Mouse (Mus musculus): ENCODE data around the gene Abcg4. TPM values are rescaled to one million over a fixed set of nuclear protein-coding genes. Genes with fewer than 3 reads are reported as not detected.
A peak's percentile ranks its signal among the peaks of the same experiment; 100 is the strongest.

Abcg4 gene
- polyA plus RNA-seq, 1 experiment from 2014 or later: 2.8 TPM

DNA sequence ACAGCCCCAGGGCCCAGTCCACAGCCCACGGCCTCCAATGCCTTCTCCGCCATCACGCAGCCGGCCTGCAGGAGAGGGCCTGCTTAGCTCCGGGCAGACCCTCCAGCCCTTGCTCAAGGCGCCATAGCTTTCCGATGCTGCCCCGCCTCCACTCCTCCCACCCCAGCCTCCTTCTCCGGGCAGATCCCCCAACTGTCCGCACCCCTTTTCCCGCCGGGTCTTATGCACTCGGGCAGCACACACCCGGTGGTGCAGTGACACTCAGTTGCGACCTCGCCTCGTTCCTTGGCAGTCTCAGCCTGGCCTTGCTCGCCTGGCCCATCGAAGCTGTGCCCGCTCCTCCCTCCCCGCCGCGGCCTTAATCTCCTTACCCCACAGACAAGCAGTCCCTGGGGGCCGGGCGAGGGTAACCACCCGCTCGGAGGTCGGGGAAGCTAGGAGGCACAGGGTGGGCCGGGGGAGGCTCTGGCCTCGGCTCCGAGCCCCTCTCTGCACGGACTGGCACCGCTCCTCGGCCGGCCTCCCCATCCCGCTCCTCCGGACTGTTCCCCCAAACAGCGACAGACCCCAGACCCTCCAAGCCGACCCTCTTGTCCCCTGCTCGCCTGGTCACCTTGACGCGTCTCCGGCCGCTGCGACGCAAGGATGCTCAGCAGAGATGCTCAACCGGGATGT lies 877 bp downstream of the Abcg4 start:
- WGBS: 1% methylated on average over 47 of the region's 47 CpGs
- ATAC-seq (ENCODE audit: low FRiP score, low TSS enrichment): peak; percentile 43
- no peak overlapping the region for H3K27ac ChIP-seq (ENCODE audit: low read length)

DNA sequence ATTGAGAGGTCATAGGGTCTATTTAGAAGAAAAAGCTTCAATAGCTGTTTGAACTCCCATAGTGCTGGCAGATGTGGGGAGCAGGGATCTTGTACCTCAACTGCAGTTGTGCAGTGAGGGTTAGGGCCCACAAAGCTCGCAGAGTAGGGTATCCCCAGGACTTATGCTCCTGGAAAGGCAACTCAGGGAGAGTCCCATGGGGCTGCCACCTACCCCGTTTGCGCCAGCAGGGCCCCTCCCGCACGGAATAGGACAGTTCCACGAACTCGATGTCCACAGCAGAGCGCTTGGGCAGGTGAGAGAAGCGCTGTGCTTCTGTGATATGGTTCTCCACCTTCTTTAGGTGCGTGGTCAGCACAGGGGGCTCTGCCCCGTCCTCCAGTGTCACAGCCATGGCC lies 1.4 kb downstream of the Abcg4 start:
- peak overlapping the region; percentile 66 for H3K4me3 ChIP-seq (ENCODE audit: low read length)
- 0 out of 2 replicates have a peak, but pooled peaks have one; percentile 3 for ATAC-seq (ENCODE audit: low FRiP score, low TSS enrichment)
- H3K27ac ChIP-seq (ENCODE audit: low read length): no peak overlapping the region
- H3K4me1 ChIP-seq (ENCODE audit: insufficient read depth, low read length): peaks cover 23% of the 10 kb centered on the region
- H3K9me3 ChIP-seq (ENCODE audit: low read length): no peaks in the 10 kb centered on the region
- peak overlapping the region; percentile 68 for H3K9ac ChIP-seq (replicated peaks; ENCODE audit: low read length)
- H3K4me2 ChIP-seq (replicated peaks; ENCODE audit: low read depth, low read length): peak overlapping the region; percentile 99
- H3K27me3 ChIP-seq (ENCODE audit: insufficient read depth, low read length): peaks cover 16% of the 10 kb centered on the region; the same call in 1 of the 2 replicates
- no peaks in the 10 kb centered on the region; the same call in none of the 2 replicates for H3K36me3 ChIP-seq (ENCODE audit: insufficient read depth, low read length)
- WGBS: 11% methylated on average over 11 of the region's 11 CpGs

More for the DNA sequence above, 877 bp downstream of the Abcg4 start:
- Histone ChIP-seq H3K9ac (replicated peaks; ENCODE audit: low read length) (peak overlapping the region; percentile 68), H3K36me3 (ENCODE audit: insufficient read depth, low read length) (peaks cover 4% of the 10 kb centered on the region), H3K4me3 (ENCODE audit: low read length) (peak overlapping the region; percentile 66), H3K27me3 (ENCODE audit: insufficient read depth, low read length) (peaks cover 16% of the 10 kb centered on the region; the same call in 1 of the 2 replicates), H3K9me3 (ENCODE audit: low read length) (no peaks in the 10 kb centered on the region), H3K4me2 (replicated peaks; ENCODE audit: low read depth, low read length) (peak overlapping the region; percentile 99), H3K4me1 (ENCODE audit: insufficient read depth, low read length) (peaks cover 23% of the 10 kb centered on the region)

DNA sequence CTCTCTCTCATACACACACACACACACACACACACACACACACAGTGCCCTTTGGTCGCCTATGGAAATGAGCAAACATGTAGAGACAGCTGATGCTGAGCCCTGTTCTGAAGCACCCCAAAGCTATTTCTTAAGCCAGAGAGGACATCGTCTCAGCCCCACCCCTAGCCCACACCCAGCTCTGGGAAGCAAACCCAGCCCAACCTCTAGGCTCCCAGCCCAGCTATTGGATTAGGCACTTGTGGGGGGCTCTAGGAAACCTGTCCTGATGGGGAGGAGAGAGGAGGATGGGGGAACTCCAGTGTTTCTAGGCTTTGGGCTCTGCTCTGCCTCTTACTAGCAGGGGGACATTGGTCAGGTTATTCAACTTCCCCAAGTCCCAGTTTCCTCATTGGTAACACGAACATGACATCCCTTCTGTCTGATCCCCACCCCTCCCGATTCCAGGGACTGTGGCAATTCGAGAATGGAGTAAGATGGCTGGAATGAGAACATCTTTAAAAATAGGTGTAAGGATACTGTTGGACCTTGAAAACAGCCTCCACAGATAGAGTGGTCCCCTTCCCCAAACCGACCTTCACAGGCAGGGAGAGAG lies 2.1 kb downstream of the Abcg4 start:
- Histone ChIP-seq H3K27ac (ENCODE audit: low read length) (no peak overlapping the region), H3K4me1 (ENCODE audit: insufficient read depth, low read length) (peaks cover 23% of the 10 kb centered on the region), H3K36me3 (ENCODE audit: insufficient read depth, low read length) (no peaks in the 10 kb centered on the region; the same call in none of the 2 replicates), H3K9me3 (ENCODE audit: low read length) (no peaks in the 10 kb centered on the region), H3K4me3 (ENCODE audit: low read length) (no peak overlapping the region), H3K4me2 (replicated peaks; ENCODE audit: low read depth, low read length) (no peak overlapping the region), H3K27me3 (ENCODE audit: insufficient read depth, low read length) (peaks cover 16% of the 10 kb centered on the region; the same call in 1 of the 2 replicates), H3K9ac (replicated peaks; ENCODE audit: low read length) (no peak overlapping the region)
- ATAC-seq (ENCODE audit: low FRiP score, low TSS enrichment): no peak
- WGBS: 13% methylated on average over 6 of the region's 6 CpGs

DNA sequence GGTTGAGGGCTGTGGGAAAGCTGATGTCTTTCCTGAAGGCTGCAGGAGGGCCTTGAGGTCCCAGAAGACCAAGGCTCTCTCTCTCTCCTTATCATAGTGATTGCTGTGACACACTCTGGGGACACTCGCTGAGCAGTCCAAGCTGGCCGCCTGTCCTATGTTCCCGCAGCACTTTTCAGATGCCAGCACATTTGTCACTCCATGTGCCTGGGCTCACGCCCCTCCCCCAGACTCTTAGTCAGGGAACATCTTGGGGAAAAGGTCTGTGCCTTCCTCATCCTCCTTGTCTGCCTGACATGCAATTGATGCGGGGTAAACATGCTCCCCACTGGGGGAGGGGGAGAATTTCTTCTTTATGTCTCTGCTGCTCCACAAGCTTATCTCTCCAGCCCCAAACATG lies 5.2 kb downstream of the Abcg4 start:
- Histone ChIP-seq H3K9me3 (ENCODE audit: low read length) (no peaks in the 10 kb centered on the region), H3K4me3 (ENCODE audit: low read length) (no peak overlapping the region), H3K27me3 (ENCODE audit: insufficient read depth, low read length) (peaks cover 16% of the 10 kb centered on the region; the same call in 1 of the 2 replicates), H3K9ac (replicated peaks; ENCODE audit: low read length) (no peak overlapping the region), H3K27ac (ENCODE audit: low read length) (no peak overlapping the region), H3K4me2 (replicated peaks; ENCODE audit: low read depth, low read length) (no peak overlapping the region), H3K36me3 (ENCODE audit: insufficient read depth, low read length) (no peaks in the 10 kb centered on the region), H3K4me1 (ENCODE audit: insufficient read depth, low read length) (peaks cover 12% of the 10 kb centered on the region)
- WGBS: 68% methylated on average over 5 of the region's 5 CpGs
- no peak for ATAC-seq (ENCODE audit: low FRiP score, low TSS enrichment)

DNA sequence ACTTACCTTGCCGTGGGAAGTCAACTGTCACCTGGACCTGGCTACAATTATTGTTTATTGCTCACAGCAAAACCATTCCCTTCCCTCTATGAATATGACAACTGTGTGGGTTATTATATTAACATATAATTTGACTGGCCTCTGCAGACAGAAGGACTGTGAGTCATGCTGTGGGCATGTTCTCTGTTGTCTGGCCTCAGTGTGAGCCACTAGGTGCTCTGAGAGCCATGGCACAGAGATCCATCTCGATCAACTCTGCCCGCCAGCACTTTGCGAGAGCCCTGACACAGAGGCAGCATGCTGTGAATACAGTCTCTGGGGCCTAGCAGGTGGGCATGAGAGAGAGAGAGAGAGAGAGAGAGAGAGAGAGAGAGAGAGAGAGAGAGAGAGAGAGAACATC lies 18.4 kb downstream of the Abcg4 start:
- no peak overlapping the region for H3K4me3 ChIP-seq (ENCODE audit: low read length)
- H3K9me3 ChIP-seq (ENCODE audit: low read length): peaks cover 5% of the 10 kb centered on the region; the same call in 1 of the 2 replicates
- H3K4me1 ChIP-seq (ENCODE audit: insufficient read depth, low read length): peaks cover 8% of the 10 kb centered on the region; the same call in 1 of the 2 replicates
- H3K27ac ChIP-seq (ENCODE audit: low read length): no peak overlapping the region
- no peak overlapping the region for H3K9ac ChIP-seq (replicated peaks; ENCODE audit: low read length)
- 82% methylated on average over 4 of the region's 4 CpGs for WGBS
- no peaks in the 10 kb centered on the region for H3K27me3 ChIP-seq (ENCODE audit: insufficient read depth, low read length)
- ATAC-seq (ENCODE audit: low FRiP score, low TSS enrichment): no peak
- no peaks in the 10 kb centered on the region for H3K36me3 ChIP-seq (ENCODE audit: insufficient read depth, low read length)
- H3K4me2 ChIP-seq (replicated peaks; ENCODE audit: low read depth, low read length): no peak overlapping the region

DNA sequence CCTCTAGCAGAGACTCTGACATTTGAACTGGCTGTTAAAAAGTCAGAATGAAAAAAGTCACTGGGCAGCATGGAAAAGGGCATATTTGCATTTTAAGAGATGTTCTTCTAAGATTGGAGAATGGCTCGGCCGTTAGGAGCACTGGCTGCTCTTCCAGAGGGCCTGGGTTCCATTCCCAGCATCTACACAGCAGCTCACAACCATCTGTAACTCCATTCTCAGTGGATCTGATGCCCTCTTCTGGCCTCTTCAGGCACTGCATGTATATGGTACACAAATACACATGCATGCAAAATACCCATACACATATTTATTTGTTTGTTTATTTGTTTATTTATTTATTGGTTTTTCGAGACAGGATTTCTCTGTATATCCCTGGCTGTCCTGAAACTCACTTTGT lies 19.3 kb downstream of the Abcg4 start:
- peaks cover 5% of the 10 kb centered on the region; the same call in 1 of the 2 replicates for H3K9me3 ChIP-seq (ENCODE audit: low read length)
- H3K4me3 ChIP-seq (ENCODE audit: low read length): no peak overlapping the region
- H3K27me3 ChIP-seq (ENCODE audit: insufficient read depth, low read length): no peaks in the 10 kb centered on the region
- no peak overlapping the region for H3K4me2 ChIP-seq (replicated peaks; ENCODE audit: low read depth, low read length)
- ATAC-seq (ENCODE audit: low FRiP score, low TSS enrichment): no peak
- no peaks in the 10 kb centered on the region for H3K36me3 ChIP-seq (ENCODE audit: insufficient read depth, low read length)
- no peak overlapping the region for H3K27ac ChIP-seq (ENCODE audit: low read length)
- H3K4me1 ChIP-seq (ENCODE audit: insufficient read depth, low read length): peaks cover 8% of the 10 kb centered on the region; the same call in 1 of the 2 replicates
- no peak overlapping the region for H3K9ac ChIP-seq (replicated peaks; ENCODE audit: low read length)
- WGBS: 93% methylated on average over 3 of the region's 3 CpGs

DNA sequence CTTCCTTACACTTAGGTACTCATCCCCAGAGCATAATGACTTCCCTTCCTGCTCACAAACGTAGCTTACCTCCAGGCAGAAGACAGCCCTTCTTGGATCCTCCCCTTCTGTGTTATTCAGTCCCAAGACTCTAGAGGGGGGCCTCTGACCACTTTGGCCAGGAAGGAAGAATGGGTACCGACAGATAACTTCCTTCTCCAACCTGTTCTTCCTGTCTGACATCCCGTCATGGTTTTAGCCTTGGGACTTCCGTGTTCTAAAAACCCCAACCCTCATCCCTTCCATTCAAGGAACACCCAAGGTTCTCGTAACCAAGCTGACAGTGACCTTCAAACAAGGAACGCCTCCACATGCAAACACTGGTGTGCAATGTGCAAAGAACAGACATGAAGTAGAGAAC lies 20.0 kb downstream of the Abcg4 start, which contains the start of gene Nlrx1:
Gene Nlrx1, minus strand, starts transcription at position 168 of the 400 bp plus-strand sequence.
- ATAC-seq (ENCODE audit: low FRiP score, low TSS enrichment): no peak
- WGBS: 82% methylated on average over 6 of the region's 6 CpGs

DNA sequence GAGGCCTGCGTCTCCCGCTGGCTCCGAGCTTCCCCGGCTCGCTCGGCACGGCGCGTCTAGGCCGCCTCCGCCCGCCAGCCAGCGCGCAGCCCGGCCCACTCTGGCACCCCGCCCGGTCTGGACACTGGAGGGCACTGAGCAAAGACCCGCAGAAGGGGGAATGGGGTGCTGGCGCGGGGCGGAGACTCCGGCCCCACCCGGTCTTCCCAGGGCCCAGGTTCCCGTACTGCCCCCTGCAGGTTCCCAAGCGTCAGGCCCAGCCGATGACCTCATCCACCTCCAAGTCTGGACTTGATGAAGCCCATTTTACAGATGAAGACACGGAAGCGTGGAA lies 20.4 kb downstream of the Abcg4 start:
- 6% methylated on average over 28 of the region's 28 CpGs for WGBS
- ATAC-seq (ENCODE audit: low FRiP score, low TSS enrichment): peak; percentile 93
- Histone ChIP-seq H3K27ac (ENCODE audit: low read length) (peak overlapping the region; percentile 75), H3K4me3 (ENCODE audit: low read length) (peak overlapping the region; percentile 61), H3K4me1 (ENCODE audit: insufficient read depth, low read length) (peaks cover 8% of the 10 kb centered on the region; the same call in 1 of the 2 replicates), H3K9me3 (ENCODE audit: low read length) (peaks cover 5% of the 10 kb centered on the region; the same call in 1 of the 2 replicates), H3K9ac (replicated peaks; ENCODE audit: low read length) (peak overlapping the region; percentile 95), H3K4me2 (replicated peaks; ENCODE audit: low read depth, low read length) (peak overlapping the region; percentile 89), H3K27me3 (ENCODE audit: insufficient read depth, low read length) (no peaks in the 10 kb centered on the region), H3K36me3 (ENCODE audit: insufficient read depth, low read length) (no peaks in the 10 kb centered on the region)

More for the DNA sequence above, 20.0 kb downstream of the Abcg4 start, which contains the start of gene Nlrx1:
- no peaks in the 10 kb centered on the region for H3K27me3 ChIP-seq (ENCODE audit: insufficient read depth, low read length)
- peak within 1 kb of the TSS; percentile 95 for H3K9ac ChIP-seq (replicated peaks; ENCODE audit: low read length)
- H3K36me3 ChIP-seq (ENCODE audit: insufficient read depth, low read length): no peaks in the 10 kb centered on the region
- H3K27ac ChIP-seq (ENCODE audit: low read length): peak within 1 kb of the TSS; percentile 75
- peaks cover 5% of the 10 kb centered on the region; the same call in 1 of the 2 replicates for H3K9me3 ChIP-seq (ENCODE audit: low read length)
- H3K4me2 ChIP-seq (replicated peaks; ENCODE audit: low read depth, low read length): peak within 1 kb of the TSS; percentile 89
- H3K4me3 ChIP-seq (ENCODE audit: low read length): peak within 1 kb of the TSS; percentile 61
- H3K4me1 ChIP-seq (ENCODE audit: insufficient read depth, low read length): peaks cover 8% of the 10 kb centered on the region; the same call in 1 of the 2 replicates

DNA sequence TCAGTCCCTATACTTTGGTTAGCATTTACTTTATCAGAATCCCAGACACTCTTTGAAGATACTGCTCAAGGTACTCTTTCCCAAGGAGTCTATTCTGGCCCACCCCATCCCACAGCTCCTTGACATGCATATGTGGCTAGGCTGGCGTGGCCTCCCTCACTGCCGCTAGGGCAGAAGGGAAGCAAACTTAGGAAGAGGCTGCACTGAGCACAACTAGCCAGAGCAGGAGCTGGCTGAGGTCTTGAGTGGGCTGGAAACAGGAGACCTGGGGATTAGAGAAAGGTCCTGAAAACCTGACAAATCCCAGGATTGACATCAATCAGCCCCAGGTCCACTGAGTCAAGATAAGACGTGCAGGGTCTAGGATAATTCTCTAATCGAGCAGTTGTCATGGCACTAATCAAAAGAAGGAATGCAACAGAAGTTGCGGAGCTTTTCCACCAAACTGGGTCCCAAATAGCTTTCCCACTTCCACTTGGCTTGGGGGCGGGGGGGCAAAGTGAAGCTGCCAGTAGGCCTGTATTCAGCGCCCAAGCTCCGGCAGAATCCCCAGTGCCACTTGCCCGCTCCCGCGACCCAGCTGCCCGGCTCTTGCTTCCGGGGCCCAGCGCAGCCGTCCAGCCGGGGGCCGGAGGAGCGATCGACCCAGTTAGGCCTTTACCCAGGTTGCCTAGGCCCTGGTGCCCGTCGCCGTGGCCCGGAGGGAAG lies 20.9 kb downstream of the Abcg4 start:
- peak; percentile 39; the same call in 1 of the 2 replicates for ATAC-seq (ENCODE audit: low FRiP score, low TSS enrichment)
- peak overlapping the region; percentile 89 for H3K4me2 ChIP-seq (replicated peaks; ENCODE audit: low read depth, low read length)
- WGBS: 8% methylated on average over 23 of the region's 23 CpGs

More for the DNA sequence above, 20.9 kb downstream of the Abcg4 start:
- Histone ChIP-seq H3K9ac (replicated peaks; ENCODE audit: low read length) (peak overlapping the region; percentile 95), H3K27me3 (ENCODE audit: insufficient read depth, low read length) (no peaks in the 10 kb centered on the region), H3K4me3 (ENCODE audit: low read length) (peak overlapping the region; percentile 61), H3K9me3 (ENCODE audit: low read length) (peaks cover 5% of the 10 kb centered on the region; the same call in 1 of the 2 replicates), H3K27ac (ENCODE audit: low read length) (peak overlapping the region; percentile 75), H3K4me1 (ENCODE audit: insufficient read depth, low read length) (peaks cover 8% of the 10 kb centered on the region; the same call in 1 of the 2 replicates), H3K36me3 (ENCODE audit: insufficient read depth, low read length) (no peaks in the 10 kb centered on the region)
